ENCODE assay signal across 15 mouse cellular contexts in the genomic region with DNA sequence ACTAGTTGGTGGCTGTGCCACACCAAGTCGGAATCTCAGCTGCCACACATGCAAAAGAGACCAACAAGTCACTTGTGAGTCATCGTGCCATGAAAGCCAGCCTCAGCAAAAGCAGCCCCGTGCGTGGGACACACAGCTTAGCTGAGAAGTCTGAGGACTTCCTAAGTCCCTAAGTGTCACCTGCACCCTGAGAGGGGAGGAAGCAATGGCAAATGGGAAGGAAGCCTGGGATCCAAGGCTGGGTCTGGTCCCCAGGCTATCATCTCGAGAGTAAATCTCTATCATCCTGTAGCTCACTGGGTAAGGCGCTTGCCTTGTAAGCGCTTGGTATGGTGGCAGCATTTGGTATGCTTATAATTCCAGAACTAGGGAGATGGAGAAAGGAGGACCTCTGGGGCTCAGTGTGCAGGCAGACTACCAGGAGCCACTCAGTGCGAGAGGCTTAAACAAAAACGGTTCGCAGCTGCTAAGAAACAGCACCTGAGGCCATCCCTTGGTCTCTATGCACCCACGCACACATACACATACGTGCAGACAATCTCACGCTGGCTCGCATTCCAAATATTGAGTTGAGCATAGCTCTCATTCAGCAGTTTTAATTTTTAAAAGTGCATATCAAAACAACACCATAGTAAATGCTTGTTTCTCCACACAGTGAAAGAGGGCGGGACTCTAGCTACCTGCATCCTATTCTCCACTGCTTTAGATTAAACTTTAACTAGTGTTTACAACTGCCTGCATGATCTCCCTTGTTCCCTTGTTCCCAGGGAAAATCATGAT. TPM values are rescaled to one million over a fixed set of nuclear protein-coding genes. Genes with fewer than 3 reads are reported as not detected.
DNase-seq lines count a peak whose midpoint lies in the region; ATAC-seq and TF ChIP-seq lines count a peak whose summit lies in the region.
"Had no signal": no experiment of that assay in that cellular context is flagged by ENCODE, and none has a peak within 500 bp of the region (broad histone marks: within the 10 kb centered on the region; RNA-seq: fewer than 3 reads in every experiment).

No protein-coding gene starts in this region.

- no peak for TF ChIP-seq POLR2A in liver, adult 2 months (IDR thresholded peaks at IDR 0.05; ENCODE audit: extremely low read depth, insufficient read depth, low read length)

- no peak overlapping the region for H3K27ac ChIP-seq in liver, adult 2 months (replicated peaks; ENCODE audit: insufficient read depth, low read depth, low read length)
- H3K27ac ChIP-seq in intestine, embryonic 16.5 days (ENCODE audit: low read length), result no peak overlapping the region
- H3K27ac ChIP-seq in kidney, postnatal 0 days, result peak overlapping the region; percentile 81
- H3K27ac ChIP-seq in stomach, embryonic 15.5 days, result peak overlapping the region; percentile 68
- H3K27ac ChIP-seq in lung, postnatal 0 days (ENCODE audit: low read length), result no peak overlapping the region
- H3K27ac ChIP-seq: limb, embryonic 10.5 days; lung, embryonic 15.5 days had no signal

- no peaks in the 10 kb centered on the region for H3K27me3 ChIP-seq in liver, adult 2 months (ENCODE audit: control insufficient read depth, insufficient read depth, low read length)
- H3K27me3 ChIP-seq in intestine, embryonic 16.5 days (replicated peaks; ENCODE audit: control insufficient read depth, insufficient read depth, low read length), result no peaks in the 10 kb centered on the region
- H3K27me3 ChIP-seq in kidney, postnatal 0 days (ENCODE audit: insufficient read depth, low read length), result no peaks in the 10 kb centered on the region
- H3K27me3 ChIP-seq in stomach, embryonic 15.5 days (replicated peaks), result no peaks in the 10 kb centered on the region
- H3K27me3 ChIP-seq in lung, postnatal 0 days (replicated peaks; ENCODE audit: insufficient read depth, low read length), result no peaks in the 10 kb centered on the region
- H3K27me3 ChIP-seq: lung, embryonic 15.5 days; megakaryocyte, embryonic 14.5 days had no signal

- H3K79me2 ChIP-seq in liver, adult 2 months (ENCODE audit: control insufficient read depth, insufficient read depth, low read length), result peaks cover 18% of the 10 kb centered on the region; the same call in 1 of the 2 replicates

- DNase-seq in liver, adult 2 months (ENCODE audit: extremely low read depth, low read depth, low spot score), result peak; percentile 86
- no peak for DNase-seq in liver
- peak; percentile 57 for DNase-seq in kidney, postnatal 0 days (ENCODE audit: low spot score)
- no peak for DNase-seq in lung, postnatal 0 days (ENCODE audit: low spot score)
- DNase-seq in left cerebral cortex, adult 9 months (ENCODE audit: low spot score in 2 of 2), result no peak
- DNase-seq: cerebellum, adult 9-11 months; heart, postnatal 14 days; layer of hippocampus, adult 9-11 months; right cerebral cortex, adult 18-20 months had no signal

- peaks cover 23% of the 10 kb centered on the region for H3K4me1 ChIP-seq in liver, adult 2 months (ENCODE audit: control insufficient read depth, insufficient read depth, low read length)
- peaks cover 9% of the 10 kb centered on the region for H3K4me1 ChIP-seq in intestine, embryonic 16.5 days (ENCODE audit: control insufficient read depth, insufficient read depth, low read length)
- peaks cover 20% of the 10 kb centered on the region for H3K4me1 ChIP-seq in kidney, postnatal 0 days (replicated peaks; ENCODE audit: insufficient read depth, low read length)
- peaks cover 10% of the 10 kb centered on the region for H3K4me1 ChIP-seq in stomach, embryonic 15.5 days
- H3K4me1 ChIP-seq in lung, postnatal 0 days (ENCODE audit: insufficient read depth, low read depth, low read length), result no peaks in the 10 kb centered on the region; the same call in 1 of the 2 replicates

- 52% methylated on average over 15 of the region's 15 CpGs for WGBS in liver, adult 2 months
- WGBS in intestine, embryonic 16.5 days, result 62% methylated on average over 15 of the region's 15 CpGs
- 65% methylated on average over 15 of the region's 15 CpGs for WGBS in kidney, postnatal 0 days
- WGBS in stomach, embryonic 15.5 days, result 75% methylated on average over 15 of the region's 15 CpGs
- 81% methylated on average over 15 of the region's 15 CpGs for WGBS in lung, postnatal 0 days

- H3K9me3 ChIP-seq in intestine, embryonic 16.5 days (ENCODE audit: control insufficient read depth, low read length), result no peaks in the 10 kb centered on the region
- no peaks in the 10 kb centered on the region for H3K9me3 ChIP-seq in kidney, postnatal 0 days (replicated peaks; ENCODE audit: low read length)
- H3K9me3 ChIP-seq in stomach, embryonic 15.5 days, result no peaks in the 10 kb centered on the region
- H3K9me3 ChIP-seq in lung, postnatal 0 days (ENCODE audit: low read length), result no peaks in the 10 kb centered on the region
- H3K9me3 ChIP-seq: limb, embryonic 10.5 days; lung, embryonic 15.5 days; megakaryocyte, embryonic 14.5 days had no signal

- H3K4me2 ChIP-seq in intestine, embryonic 16.5 days (ENCODE audit: low read depth, low read length), result peak overlapping the region; percentile 24; the same call in 1 of the 2 replicates
- 0 out of 2 replicates have a peak overlapping the region, but pooled peaks have one; percentile 0 for H3K4me2 ChIP-seq in kidney, postnatal 0 days (ENCODE audit: low read length)
- H3K4me2 ChIP-seq in stomach, embryonic 15.5 days, result peak overlapping the region; percentile 31
- no peak overlapping the region for H3K4me2 ChIP-seq in lung, postnatal 0 days (replicated peaks; ENCODE audit: low read depth, low read length)
- H3K4me2 ChIP-seq: lung, embryonic 15.5 days had no signal

- no peak overlapping the region for H3K4me3 ChIP-seq in liver, adult 2 months (ENCODE audit: insufficient read depth, low read depth, low read length)
- no peak overlapping the region for H3K4me3 ChIP-seq in intestine, embryonic 16.5 days (ENCODE audit: low read length)
- no peak overlapping the region for H3K4me3 ChIP-seq in kidney, postnatal 0 days (replicated peaks; ENCODE audit: low read depth, low read length)
- H3K4me3 ChIP-seq in stomach, embryonic 15.5 days (replicated peaks), result no peak overlapping the region; the same call in 1 of the 2 replicates
- H3K4me3 ChIP-seq in lung, postnatal 0 days (ENCODE audit: low read depth, low read length), result no peak overlapping the region
- H3K4me3 ChIP-seq: limb, embryonic 10.5 days; lung, embryonic 15.5 days; megakaryocyte, embryonic 14.5 days had no signal

- peak; percentile 90 for ATAC-seq in intestine, embryonic 16.5 days
- peak; percentile 65 for ATAC-seq in kidney, postnatal 0 days (replicated peaks; ENCODE audit: low FRiP score, low read depth)
- peak; percentile 82 for ATAC-seq in stomach, embryonic 15.5 days (ENCODE audit: insufficient read depth, low FRiP score, low read depth)
- ATAC-seq in lung, postnatal 0 days, result no peak
- ATAC-seq: CD4-positive, CD25-positive, alpha-beta regulatory T cell, adult 4 months had no signal

- TF ChIP-seq EP300 in lung, postnatal 0 days (IDR thresholded peaks at IDR 0.05), result no peak

- H3K36me3 ChIP-seq in liver, adult 2 months (ENCODE audit: control insufficient read depth, insufficient read depth, low read length), result no peaks in the 10 kb centered on the region
- no peaks in the 10 kb centered on the region for H3K36me3 ChIP-seq in intestine, embryonic 16.5 days (ENCODE audit: control insufficient read depth, insufficient read depth, low read length)
- no peaks in the 10 kb centered on the region for H3K36me3 ChIP-seq in kidney, postnatal 0 days (ENCODE audit: insufficient read depth, low read length)
- H3K36me3 ChIP-seq in stomach, embryonic 15.5 days, result 0 out of 2 replicates have a peak, but pooled peaks cover 4% of the 10 kb centered on the region
- no peaks in the 10 kb centered on the region for H3K36me3 ChIP-seq in lung, postnatal 0 days (ENCODE audit: insufficient read depth, low read length)
- H3K36me3 ChIP-seq: lung, embryonic 15.5 days had no signal

- no peak for TF ChIP-seq CTCF in liver, adult 2 months (IDR thresholded peaks at IDR 0.05; ENCODE audit: low read depth, low read length)
- no peak for TF ChIP-seq CTCF in kidney, postnatal 0 days (IDR thresholded peaks at IDR 0.05; ENCODE audit: low read depth)
- TF ChIP-seq CTCF in lung, postnatal 0 days (IDR thresholded peaks at IDR 0.05), result no peak

- H3K9ac ChIP-seq in liver, adult 2 months (ENCODE audit: low read depth, low read length), result no peak overlapping the region
- H3K9ac ChIP-seq in intestine, embryonic 16.5 days (ENCODE audit: low read depth, low read length), result no peak overlapping the region
- H3K9ac ChIP-seq in kidney, postnatal 0 days (ENCODE audit: low read depth, low read length), result no peak overlapping the region
- no peak overlapping the region for H3K9ac ChIP-seq in stomach, embryonic 15.5 days
- H3K9ac ChIP-seq in lung, postnatal 0 days (replicated peaks; ENCODE audit: low read depth), result no peak overlapping the region
- H3K9ac ChIP-seq: lung, embryonic 15.5 days had no signal

RNA-seq across cellular contexts. Expression of gene Utrn, which starts 16.6 kb away (rescaled TPM):
- 25.7 and 27.9 TPM in 2 replicates for total RNA-seq in liver, adult 2 months (2014; rRNA removed)
- polyA plus RNA-seq in liver, adult 2 months (2012; rRNA removed), result 5.4 and 5.9 TPM in 2 replicates
- 31.2 and 37.4 TPM in 2 replicates for polyA plus RNA-seq in intestine, embryonic 16.5 days (2015; fragmentation: Nextera tagmentation; extraction: Ambion mirVana)
- polyA plus RNA-seq in kidney, postnatal 0 days (2015; fragmentation: Nextera tagmentation; extraction: Ambion mirVana), result 59.0 and 69.6 TPM in 2 replicates
- polyA plus RNA-seq in stomach, embryonic 15.5 days (2015; fragmentation: Nextera tagmentation; extraction: Ambion mirVana), result 68.1 and 72.2 TPM in 2 replicates
- 88.4 and 107 TPM in 2 replicates for polyA plus RNA-seq in lung, postnatal 0 days (2015; fragmentation: Nextera tagmentation; extraction: Ambion mirVana)

Comparison
In these comparisons a context has a peak if more than half of its experiments do, and no peak if none do; other contexts are left out.
1. DNase-seq: peak in liver, adult 2 months (single experiment) and kidney, postnatal 0 days (single experiment); none in liver (single experiment), lung, postnatal 0 days (single experiment) and left cerebral cortex, adult 9 months (0 of 2).
2. H3K27ac ChIP-seq: peak in kidney, postnatal 0 days (single experiment) and stomach, embryonic 15.5 days (single experiment); none in liver, adult 2 months (single experiment), intestine, embryonic 16.5 days (single experiment) and lung, postnatal 0 days (single experiment).